Mouse (Mus musculus): Measurements from ENCODE around the gene Fabp3. TPM values are rescaled to one million over a fixed set of nuclear protein-coding genes. Genes with fewer than 3 reads are reported as not detected.

Fabp3 gene
- polyA plus RNA-seq, 1 experiment from 2014 or later: 278 TPM

DNA sequence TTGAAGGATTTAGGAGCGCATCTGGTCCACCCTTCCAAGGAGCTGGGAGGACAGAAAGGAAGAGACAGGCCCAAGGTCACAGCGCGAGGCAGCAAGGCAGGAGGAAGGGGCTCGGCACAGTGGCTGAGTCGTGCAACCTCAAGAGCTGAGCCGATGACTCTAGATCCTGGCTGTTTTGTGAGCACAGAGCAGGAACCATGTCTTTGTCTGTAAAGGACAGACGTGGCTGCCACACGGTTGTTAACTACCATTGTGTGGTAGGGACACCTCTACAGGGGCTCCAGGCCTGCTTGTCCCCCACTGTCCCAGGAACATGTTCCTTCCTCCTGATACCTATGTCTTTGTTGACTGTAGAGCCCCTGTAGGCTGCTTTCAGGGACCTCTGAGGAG, 8.8 kb upstream of the Fabp3 start:
- no peaks in the 10 kb centered on the region for H3K27me3 ChIP-seq (ENCODE audit: control insufficient read depth, insufficient read depth, low read length)
- H3K36me3 ChIP-seq (ENCODE audit: control insufficient read depth, insufficient read depth, low read length): no peaks in the 10 kb centered on the region
- H3K4me3 ChIP-seq (ENCODE audit: low read depth, low read length): no peak overlapping the region
- no peaks in the 10 kb centered on the region for H3K4me1 ChIP-seq (ENCODE audit: control insufficient read depth, insufficient read depth, low read length)
- no peak overlapping the region for H3K27ac ChIP-seq (ENCODE audit: low read depth, low read length)
- no peak overlapping the region for H3K9ac ChIP-seq (replicated peaks; ENCODE audit: low read depth, low read length)
- WGBS: 66% methylated on average over 8 of the region's 8 CpGs
- H3K9me3 ChIP-seq (ENCODE audit: control insufficient read depth, low read length): no peaks in the 10 kb centered on the region
- no peak for ATAC-seq (ENCODE audit: low read depth)
- no peak overlapping the region for H3K4me2 ChIP-seq (ENCODE audit: low read depth, low read length)

DNA sequence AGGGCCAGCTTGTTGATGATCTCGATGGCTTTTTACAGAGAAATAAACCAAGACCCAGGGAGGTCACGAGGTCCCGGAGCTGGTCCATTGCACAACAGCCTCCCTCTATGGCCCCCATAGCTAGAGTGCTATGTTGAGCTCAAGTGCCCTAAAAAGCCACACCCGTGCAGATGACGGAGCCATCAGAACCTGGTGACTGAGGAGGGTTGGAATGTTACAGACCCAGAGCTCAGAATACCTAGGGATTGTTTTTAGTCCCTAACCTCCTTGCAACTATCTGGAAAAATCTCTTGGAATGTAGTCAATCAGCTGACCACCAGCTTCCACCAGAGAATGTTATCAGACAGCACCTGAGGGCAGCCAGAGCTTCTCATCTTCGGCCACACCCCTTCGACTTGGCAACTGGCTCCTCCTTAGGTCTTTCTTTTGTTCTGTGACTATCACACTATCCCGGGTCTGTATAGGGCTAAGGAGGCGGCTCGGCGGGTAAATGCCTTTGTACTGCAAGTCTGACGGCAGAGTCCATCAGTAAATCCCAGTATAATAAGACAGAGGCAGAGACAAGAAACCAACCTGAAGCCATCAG, 6.0 kb upstream of the Fabp3 start:
- Histone ChIP-seq H3K9me3 (ENCODE audit: control insufficient read depth, low read length) (no peaks in the 10 kb centered on the region), H3K36me3 (ENCODE audit: control insufficient read depth, insufficient read depth, low read length) (no peaks in the 10 kb centered on the region), H3K4me1 (ENCODE audit: control insufficient read depth, insufficient read depth, low read length) (no peaks in the 10 kb centered on the region), H3K27me3 (ENCODE audit: control insufficient read depth, insufficient read depth, low read length) (peaks cover 8% of the 10 kb centered on the region), H3K4me2 (ENCODE audit: low read depth, low read length) (no peak overlapping the region), H3K4me3 (ENCODE audit: low read depth, low read length) (no peak overlapping the region), H3K9ac (replicated peaks; ENCODE audit: low read depth, low read length) (no peak overlapping the region), H3K27ac (ENCODE audit: low read depth, low read length) (no peak overlapping the region)
- no peak for ATAC-seq (ENCODE audit: low read depth)
- 51% methylated on average over 12 of the region's 12 CpGs for WGBS

DNA sequence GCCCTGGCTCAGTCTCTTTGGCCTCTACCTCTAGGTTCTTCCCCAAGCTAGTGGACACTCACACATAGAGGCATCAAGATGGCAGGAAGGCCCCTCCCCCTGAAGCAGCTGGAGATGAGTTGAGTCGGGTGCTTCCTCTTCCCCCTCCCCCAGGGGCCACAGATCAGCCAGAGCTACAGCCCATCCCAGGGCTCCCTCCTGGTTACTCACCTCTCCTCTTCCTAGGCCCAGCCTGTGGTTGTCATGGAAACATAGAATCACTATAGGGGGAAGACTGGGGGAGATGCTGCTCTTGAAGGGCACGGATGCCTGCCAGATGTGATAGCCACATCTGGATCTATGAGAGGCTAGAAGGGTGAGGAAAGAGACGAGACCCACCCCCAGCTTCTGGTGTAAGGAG, 3.6 kb upstream of the Fabp3 start:
- H3K9ac ChIP-seq (replicated peaks; ENCODE audit: low read depth, low read length): no peak overlapping the region
- no peak overlapping the region for H3K4me2 ChIP-seq (ENCODE audit: low read depth, low read length)
- ATAC-seq (ENCODE audit: low read depth): no peak
- H3K9me3 ChIP-seq (ENCODE audit: control insufficient read depth, low read length): no peaks in the 10 kb centered on the region
- no peaks in the 10 kb centered on the region for H3K36me3 ChIP-seq (ENCODE audit: control insufficient read depth, insufficient read depth, low read length)
- H3K27me3 ChIP-seq (ENCODE audit: control insufficient read depth, insufficient read depth, low read length): peaks cover 9% of the 10 kb centered on the region
- no peak overlapping the region for H3K4me3 ChIP-seq (ENCODE audit: low read depth, low read length)
- WGBS: 18% methylated on average over 3 of the region's 3 CpGs
- H3K4me1 ChIP-seq (ENCODE audit: control insufficient read depth, insufficient read depth, low read length): 0 out of 2 replicates have a peak, but pooled peaks cover 2% of the 10 kb centered on the region
- no peak overlapping the region for H3K27ac ChIP-seq (ENCODE audit: low read depth, low read length)

DNA sequence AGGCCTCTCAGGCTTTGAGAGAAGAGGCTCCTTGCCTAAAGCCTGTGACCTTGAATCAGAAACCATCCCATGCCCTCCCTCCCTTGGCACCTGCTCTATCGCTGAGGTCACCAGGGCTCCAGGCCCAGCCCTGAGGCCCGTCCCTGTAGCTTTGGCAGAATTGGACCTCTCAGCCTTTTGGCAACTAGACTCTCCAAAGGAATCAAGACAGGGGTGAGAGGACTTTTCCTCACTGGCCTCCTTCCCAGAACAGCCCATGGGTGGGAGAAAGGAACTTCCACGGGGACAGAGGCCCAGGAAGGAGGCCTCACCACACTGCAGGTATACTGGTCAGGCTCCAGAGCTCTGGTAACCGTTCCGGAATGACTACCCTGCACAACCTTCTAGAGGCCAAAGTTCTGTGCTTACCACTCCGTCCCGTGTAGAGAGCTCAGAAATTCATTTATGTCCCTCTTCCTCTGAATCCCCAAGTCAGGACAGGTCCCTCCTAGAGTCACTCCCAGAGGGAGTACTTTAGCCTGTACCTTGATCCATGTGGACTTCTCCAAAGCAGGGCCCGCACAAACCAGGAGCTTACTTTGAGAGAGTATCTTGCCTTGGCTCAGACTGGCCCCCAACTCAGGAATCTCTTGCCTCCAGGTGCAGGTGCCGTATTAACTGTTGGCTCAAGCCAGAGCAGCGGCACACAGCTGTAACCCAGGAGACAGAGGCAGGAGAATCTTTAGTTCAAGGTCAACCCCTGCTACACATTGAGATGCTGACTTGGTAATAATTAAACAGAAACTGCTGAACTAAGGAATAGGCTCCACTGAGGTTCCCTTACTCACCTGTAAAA, 1.4 kb upstream of the Fabp3 start:
- no peak overlapping the region for H3K27ac ChIP-seq (ENCODE audit: low read depth, low read length)
- H3K36me3 ChIP-seq (ENCODE audit: control insufficient read depth, insufficient read depth, low read length): no peaks in the 10 kb centered on the region
- no peaks in the 10 kb centered on the region for H3K9me3 ChIP-seq (ENCODE audit: control insufficient read depth, low read length)
- 0 out of 2 replicates have a peak, but pooled peaks cover 2% of the 10 kb centered on the region for H3K4me1 ChIP-seq (ENCODE audit: control insufficient read depth, insufficient read depth, low read length)
- WGBS: 81% methylated on average over 10 of the region's 10 CpGs
- peak overlapping the region; percentile 84 for H3K4me2 ChIP-seq (ENCODE audit: low read depth, low read length)
- no peak overlapping the region for H3K4me3 ChIP-seq (ENCODE audit: low read depth, low read length)
- no peak for ATAC-seq (ENCODE audit: low read depth)
- peaks cover 9% of the 10 kb centered on the region for H3K27me3 ChIP-seq (ENCODE audit: control insufficient read depth, insufficient read depth, low read length)
- H3K9ac ChIP-seq (replicated peaks; ENCODE audit: low read depth, low read length): no peak overlapping the region

- peaks cover 9% of the 10 kb centered on the region for H3K27me3 ChIP-seq (ENCODE audit: control insufficient read depth, insufficient read depth, low read length)
- 0 out of 2 replicates have a peak, but pooled peaks cover 2% of the 10 kb centered on the region for H3K4me1 ChIP-seq (ENCODE audit: control insufficient read depth, insufficient read depth, low read length)
- peak overlapping the region; percentile 41 for H3K4me3 ChIP-seq (ENCODE audit: low read depth, low read length)
- under 1% methylated on average over 23 of the region's 23 CpGs for WGBS
- H3K9ac ChIP-seq (replicated peaks; ENCODE audit: low read depth, low read length): peak overlapping the region; percentile 69; the same call in 1 of the 2 replicates
- H3K36me3 ChIP-seq (ENCODE audit: control insufficient read depth, insufficient read depth, low read length): no peaks in the 10 kb centered on the region
- peak overlapping the region; percentile 12; the same call in 1 of the 2 replicates for H3K27ac ChIP-seq (ENCODE audit: low read depth, low read length)
- H3K9me3 ChIP-seq (ENCODE audit: control insufficient read depth, low read length): no peaks in the 10 kb centered on the region
- peak; percentile 61 for ATAC-seq (ENCODE audit: low read depth)
- H3K4me2 ChIP-seq (ENCODE audit: low read depth, low read length): peak overlapping the region; percentile 84
These were observed 554 bp upstream of the Fabp3 start for GRCm38 (mm10) chr4:130307851-130308230.

DNA sequence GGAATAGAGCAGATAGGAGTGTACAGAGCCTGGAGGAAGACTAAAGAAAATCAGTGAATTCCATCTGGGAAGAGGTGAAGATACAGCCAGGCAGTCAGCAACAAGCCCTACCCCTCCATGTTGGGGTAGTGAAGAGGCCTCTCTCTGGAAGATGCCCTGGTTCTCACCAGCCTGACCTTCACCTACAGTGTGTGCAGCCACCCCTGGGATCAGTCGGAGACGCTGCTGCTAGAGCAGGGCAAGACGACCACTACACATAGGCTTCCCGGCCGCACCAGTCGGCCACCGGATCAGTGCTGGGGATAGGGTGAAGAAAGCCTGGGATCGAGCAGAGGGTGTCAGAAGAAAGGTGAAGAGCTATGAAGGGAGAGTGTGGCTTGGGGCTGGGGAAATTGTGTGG, 859 bp downstream of the Fabp3 start:
- H3K27ac ChIP-seq (ENCODE audit: low read depth, low read length): no peak overlapping the region
- H3K9ac ChIP-seq (replicated peaks; ENCODE audit: low read depth, low read length): peak overlapping the region; percentile 69
- 0 out of 2 replicates have a peak, but pooled peaks cover 2% of the 10 kb centered on the region for H3K4me1 ChIP-seq (ENCODE audit: control insufficient read depth, insufficient read depth, low read length)
- peaks cover 4% of the 10 kb centered on the region; the same call in 1 of the 2 replicates for H3K36me3 ChIP-seq (ENCODE audit: control insufficient read depth, insufficient read depth, low read length)
- WGBS: 46% methylated on average over 8 of the region's 8 CpGs
- ATAC-seq (ENCODE audit: low read depth): no peak
- peak overlapping the region; percentile 41 for H3K4me3 ChIP-seq (ENCODE audit: low read depth, low read length)
- H3K9me3 ChIP-seq (ENCODE audit: control insufficient read depth, low read length): no peaks in the 10 kb centered on the region
- H3K27me3 ChIP-seq (ENCODE audit: control insufficient read depth, insufficient read depth, low read length): peaks cover 9% of the 10 kb centered on the region
- H3K4me2 ChIP-seq (ENCODE audit: low read depth, low read length): peak overlapping the region; percentile 84

GRCm38 (mm10) chr4:130312526-130312925, 4.1 kb downstream of the Fabp3 start:
- Histone ChIP-seq H3K4me3 (ENCODE audit: low read depth, low read length) (no peak overlapping the region), H3K9me3 (ENCODE audit: control insufficient read depth, low read length) (no peaks in the 10 kb centered on the region), H3K9ac (replicated peaks; ENCODE audit: low read depth, low read length) (no peak overlapping the region), H3K27ac (ENCODE audit: low read depth, low read length) (no peak overlapping the region), H3K4me2 (ENCODE audit: low read depth, low read length) (no peak overlapping the region), H3K4me1 (ENCODE audit: control insufficient read depth, insufficient read depth, low read length) (0 out of 2 replicates have a peak, but pooled peaks cover 2% of the 10 kb centered on the region), H3K36me3 (ENCODE audit: control insufficient read depth, insufficient read depth, low read length) (peaks cover 18% of the 10 kb centered on the region), H3K27me3 (ENCODE audit: control insufficient read depth, insufficient read depth, low read length) (no peaks in the 10 kb centered on the region)
- no peak for ATAC-seq (ENCODE audit: low read depth)
- whole genome bisulfite sequencing: 87% methylated on average over 3 of the region's 3 CpGs

DNA sequence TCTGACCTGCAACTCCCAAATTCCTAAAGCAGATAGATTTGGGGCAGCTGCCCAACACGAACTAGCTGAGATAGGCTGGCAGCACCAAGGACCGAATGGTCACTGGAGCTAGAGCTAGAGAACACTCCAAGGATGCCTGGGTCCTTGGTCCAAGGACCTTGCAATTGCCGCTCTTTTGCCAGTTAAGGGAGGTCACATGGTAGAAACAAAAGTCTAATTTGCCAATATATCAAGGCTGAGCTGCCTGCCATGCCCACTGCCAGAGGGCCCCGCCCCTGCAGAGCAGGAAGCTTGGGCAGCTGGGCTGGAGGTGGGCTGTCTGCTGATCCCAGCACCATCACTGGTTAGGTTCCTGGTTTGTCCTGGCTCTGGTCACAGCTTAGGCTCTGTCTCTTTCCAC, 5.2 kb downstream of the Fabp3 start:
- Histone ChIP-seq H3K4me3 (ENCODE audit: low read depth, low read length) (no peak overlapping the region), H3K9me3 (ENCODE audit: control insufficient read depth, low read length) (no peaks in the 10 kb centered on the region), H3K36me3 (ENCODE audit: control insufficient read depth, insufficient read depth, low read length) (peaks cover 23% of the 10 kb centered on the region), H3K9ac (replicated peaks; ENCODE audit: low read depth, low read length) (no peak overlapping the region), H3K27ac (ENCODE audit: low read depth, low read length) (no peak overlapping the region), H3K4me2 (ENCODE audit: low read depth, low read length) (no peak overlapping the region), H3K4me1 (ENCODE audit: control insufficient read depth, insufficient read depth, low read length) (no peaks in the 10 kb centered on the region), H3K27me3 (ENCODE audit: control insufficient read depth, insufficient read depth, low read length) (no peaks in the 10 kb centered on the region)
- 95% methylated on average over 4 of the region's 4 CpGs for WGBS
- ATAC-seq (ENCODE audit: low read depth): no peak

Measured in neural tube, embryonic 14.5 days (tissue).